Mouse (Mus musculus) midbrain, embryonic 10.5 days (tissue): ENCODE data around the gene Lingo3. TPM values are rescaled to one million over a fixed set of nuclear protein-coding genes. Genes with fewer than 3 reads are reported as not detected.
A peak's percentile ranks its signal among the peaks of the same experiment; 100 is the strongest.

Experiments used
- DNase-seq: peaks from one replicate; pipeline ENCODE4 v3.0.0-alpha.2; 2017; ENCODE audit warnings: low spot score
- H3K27ac ChIP-seq: fragments of 300-500 bp; sonication (generic); replicated peaks from 2 replicates; pipeline ENCODE4 v1.5.1; 2016; ENCODE audit warnings: mild to moderate bottlenecking
- H3K27me3 ChIP-seq: fragments of 300-500 bp; sonication (generic); 2 replicates; pipeline ENCODE4 v1.6.1; 2016; ENCODE audit warnings: low read depth, mild to moderate bottlenecking; ENCODE audit not compliant: poor library complexity, severe bottlenecking
- H3K36me3 ChIP-seq: fragments of 300-500 bp; sonication (generic); 2 replicates; pipeline ENCODE4 v1.6.1; 2016; ENCODE audit warnings: mild to moderate bottlenecking, moderate library complexity
- H3K4me1 ChIP-seq: fragments of 300-500 bp; sonication (generic); 2 replicates; pipeline ENCODE4 v1.6.1; 2016
- H3K4me3 ChIP-seq: fragments of 300-500 bp; sonication (generic); 2 replicates; pipeline ENCODE4 v1.5.1; 2016; ENCODE audit warnings: mild to moderate bottlenecking, moderate library complexity
- H3K9me3 ChIP-seq: fragments of 300-500 bp; sonication (generic); replicated peaks from 2 replicates; pipeline ENCODE4 v1.6.1; 2016; ENCODE audit warnings: mild to moderate bottlenecking
- WGBS: fragments of 180-500 bp; shearing (Covaris S2); methylation state at CpG from one replicate; pipeline ENCODE4 v1.1.7; 2016; 5-methylcytosine and 5-hydroxymethylcytosine counted together
- polyA plus RNA-seq: library from polyadenylated mRNA; unstranded; fragments of >200 nt; fragmentation: Nextera tagmentation; extraction: Ambion mirVana; gene quantifications from 2 replicates; pipeline ENCODE4 v1.2.1, GENCODE M21; 2016

Lingo3 gene
- polyA plus RNA-seq, 1 experiment from 2014 or later = 1.4 TPM

DNA sequence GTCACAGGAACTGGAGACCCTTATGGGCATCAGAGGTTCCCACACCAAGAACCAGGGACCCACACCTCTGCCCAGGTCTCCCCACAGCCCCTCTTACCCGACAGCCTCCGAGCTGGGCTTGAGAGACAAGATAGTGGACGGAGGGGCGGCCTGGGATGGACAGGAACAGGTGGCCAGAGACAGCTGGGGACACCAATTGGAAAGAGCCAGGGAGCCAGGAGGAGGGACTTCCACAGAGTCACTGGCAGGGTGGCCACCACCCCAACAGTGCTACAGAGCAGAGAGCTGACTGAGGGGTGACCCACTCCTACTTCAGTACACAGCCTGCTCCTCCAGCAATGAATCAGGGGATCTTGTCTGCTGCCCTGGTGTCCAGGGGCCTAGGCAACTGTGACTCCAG lies 30.5 kb downstream of the Lingo3 start, which contains the start of gene Jsrp1:
Jsrp1 (minus strand) TSS at position 133 of the 400 bp plus-strand sequence.
- H3K27ac ChIP-seq = no peak within 1 kb of the TSS
- no peak within 1 kb of the TSS for H3K4me3 ChIP-seq
- no peaks in the 10 kb centered on the region for H3K9me3 ChIP-seq
- WGBS = 76% methylated on average over 4 of the region's 4 CpGs
- peaks cover 19% of the 10 kb centered on the region for H3K4me1 ChIP-seq
- DNase-seq = no peak
- peaks cover 52% of the 10 kb centered on the region for H3K27me3 ChIP-seq
- no peaks in the 10 kb centered on the region for H3K36me3 ChIP-seq

- H3K4me1 ChIP-seq = peaks cover 28% of the 10 kb centered on the region
- no peak overlapping the region for H3K4me3 ChIP-seq
- 64% methylated on average over 5 of the region's 5 CpGs for WGBS
- H3K36me3 ChIP-seq = no peaks in the 10 kb centered on the region
- no peak overlapping the region for H3K27ac ChIP-seq
- peaks cover 60% of the 10 kb centered on the region for H3K27me3 ChIP-seq
- no peak for DNase-seq
- H3K9me3 ChIP-seq = no peaks in the 10 kb centered on the region
Measured at GRCm38 (mm10) chr10:80812391-80813041, 31.3 kb downstream of the Lingo3 start.

GRCm38 (mm10) chr10:80810084-80810483 lies 33.8 kb downstream of the Lingo3 start:
- H3K4me3 ChIP-seq = peak overlapping the region; percentile 36
- no peak for DNase-seq
- WGBS = 4% methylated on average over 20 of the region's 20 CpGs
- H3K4me1 ChIP-seq = peaks cover 50% of the 10 kb centered on the region
- 0 out of 2 replicates have a peak overlapping the region, but pooled peaks have one; percentile 23 for H3K27ac ChIP-seq
- H3K27me3 ChIP-seq = peaks cover 84% of the 10 kb centered on the region
- H3K36me3 ChIP-seq = peaks cover 7% of the 10 kb centered on the region
- no peaks in the 10 kb centered on the region for H3K9me3 ChIP-seq

DNA sequence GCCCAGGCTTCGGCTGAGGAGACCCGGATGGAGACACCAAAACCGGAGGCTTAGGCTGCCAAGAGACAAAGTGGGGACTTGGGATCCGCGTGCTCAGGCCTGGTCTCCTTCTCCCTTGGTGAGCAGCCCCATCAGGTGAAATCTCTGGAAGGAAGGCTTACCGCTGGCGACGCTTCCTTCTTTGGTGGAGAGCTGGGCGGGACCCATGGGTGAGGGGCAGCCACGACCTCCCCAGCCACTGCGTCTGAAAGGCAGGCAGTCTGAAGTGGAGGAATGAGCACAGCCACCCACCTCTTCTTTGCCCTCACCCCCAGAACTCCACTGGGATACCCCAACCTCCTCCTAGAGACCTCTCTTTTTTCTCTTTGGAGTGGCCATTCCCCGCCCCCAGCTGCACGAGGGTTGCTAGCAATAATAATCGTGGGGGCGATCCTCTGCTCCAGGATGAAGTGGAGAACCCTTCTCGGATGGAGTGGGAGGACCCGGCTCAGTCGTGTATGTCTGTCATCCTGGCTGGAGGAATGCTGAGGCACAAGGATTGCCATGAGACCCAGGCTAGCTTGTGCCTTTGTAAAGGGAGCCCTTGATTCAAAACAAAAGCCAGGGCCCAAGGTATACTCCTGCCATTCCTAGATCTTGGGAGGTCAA lies 34.7 kb downstream of the Lingo3 start:
- Histone ChIP-seq H3K4me1 (peaks cover 55% of the 10 kb centered on the region), H3K36me3 (peaks cover 17% of the 10 kb centered on the region), H3K4me3 (peak overlapping the region; percentile 67), H3K9me3 (no peaks in the 10 kb centered on the region), H3K27ac (peak overlapping the region; percentile 65), H3K27me3 (peaks cover 87% of the 10 kb centered on the region)
- peak; percentile 46 for DNase-seq
- 6% methylated on average over 18 of the region's 18 CpGs for WGBS

GRCm38 (mm10) chr10:80808099-80808984 lies 35.5 kb downstream of the Lingo3 start:
- peaks cover 25% of the 10 kb centered on the region for H3K36me3 ChIP-seq
- DNase-seq = peak; percentile 49
- peak overlapping the region; percentile 65 for H3K27ac ChIP-seq
- H3K9me3 ChIP-seq = no peaks in the 10 kb centered on the region
- H3K4me1 ChIP-seq = peaks cover 55% of the 10 kb centered on the region
- 19% methylated on average over 40 of the region's 40 CpGs for WGBS
- H3K27me3 ChIP-seq = peaks cover 83% of the 10 kb centered on the region
- peak overlapping the region; percentile 67 for H3K4me3 ChIP-seq

GRCm38 (mm10) chr10:80807057-80807627 lies 36.7 kb downstream of the Lingo3 start:
- H3K36me3 ChIP-seq = peaks cover 37% of the 10 kb centered on the region
- no peaks in the 10 kb centered on the region for H3K9me3 ChIP-seq
- peak overlapping the region; percentile 83 for H3K27ac ChIP-seq
- peak; percentile 83 for DNase-seq
- peaks cover 55% of the 10 kb centered on the region for H3K4me1 ChIP-seq
- H3K4me3 ChIP-seq = peak overlapping the region; percentile 67
- H3K27me3 ChIP-seq = peaks cover 73% of the 10 kb centered on the region
- under 1% methylated on average over 58 of the region's 58 CpGs for WGBS

DNA sequence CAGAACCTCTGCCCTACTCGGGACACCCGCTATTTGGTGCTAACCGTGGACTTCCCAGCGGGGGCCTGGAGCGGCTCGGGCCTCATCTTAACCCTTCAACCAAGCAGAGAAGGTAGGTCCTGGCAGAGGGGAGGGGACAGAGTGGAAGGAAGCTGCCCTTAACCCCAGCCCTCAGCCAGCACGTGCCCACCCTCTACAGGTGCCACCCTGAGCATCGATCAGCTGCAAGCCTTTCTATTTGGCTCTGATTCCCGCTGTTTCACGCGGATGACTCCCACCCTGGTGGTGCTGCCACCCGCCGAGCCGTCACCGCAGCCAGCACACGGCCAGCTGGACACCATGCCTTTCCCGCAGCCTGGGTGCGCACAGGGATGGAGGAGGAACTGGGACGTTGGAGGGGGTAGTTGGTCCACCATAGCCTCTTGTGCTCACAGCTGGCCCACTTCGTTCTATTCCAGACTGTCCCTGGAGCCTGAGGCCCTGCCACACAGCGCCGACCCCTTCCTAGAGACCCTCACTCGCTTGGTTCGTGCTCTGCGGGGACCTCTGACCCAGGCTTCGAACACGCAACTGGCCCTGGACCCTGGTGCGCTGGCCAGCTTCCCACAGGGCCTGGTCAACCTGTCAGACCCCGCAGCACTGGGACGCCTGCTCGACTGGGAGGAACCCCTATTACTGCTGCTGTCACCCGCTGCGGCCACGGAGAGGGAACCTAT lies 37.3 kb downstream of the Lingo3 start:
- H3K27me3 ChIP-seq = peaks cover 66% of the 10 kb centered on the region
- no peaks in the 10 kb centered on the region for H3K9me3 ChIP-seq
- DNase-seq = no peak
- H3K36me3 ChIP-seq = peaks cover 43% of the 10 kb centered on the region
- H3K4me3 ChIP-seq = peak overlapping the region; percentile 67
- peak overlapping the region; percentile 83 for H3K27ac ChIP-seq
- peaks cover 55% of the 10 kb centered on the region for H3K4me1 ChIP-seq
- 40% methylated on average over 34 of the region's 34 CpGs for WGBS

- H3K9me3 ChIP-seq = no peaks in the 10 kb centered on the region
- H3K4me3 ChIP-seq = peak overlapping the region; percentile 67
- H3K36me3 ChIP-seq = peaks cover 49% of the 10 kb centered on the region
- H3K27ac ChIP-seq = no peak overlapping the region
- H3K27me3 ChIP-seq = peaks cover 61% of the 10 kb centered on the region
- WGBS = 17% methylated on average over 3 of the region's 3 CpGs
- peak; percentile 83 for DNase-seq
- H3K4me1 ChIP-seq = peaks cover 57% of the 10 kb centered on the region
Measured at GRCm38 (mm10) chr10:80805925-80806324, 37.9 kb downstream of the Lingo3 start.

- DNase-seq = no peak
- 0 out of 2 replicates have a peak overlapping the region, but pooled peaks have one; percentile 67 for H3K4me3 ChIP-seq
- H3K27ac ChIP-seq = no peak overlapping the region
- H3K27me3 ChIP-seq = peaks cover 55% of the 10 kb centered on the region
- 94% methylated on average over 5 of the region's 5 CpGs for WGBS
- H3K36me3 ChIP-seq = peaks cover 55% of the 10 kb centered on the region
- peaks cover 60% of the 10 kb centered on the region for H3K4me1 ChIP-seq
- H3K9me3 ChIP-seq = no peaks in the 10 kb centered on the region
Measured at GRCm38 (mm10) chr10:80805322-80805721, 38.5 kb downstream of the Lingo3 start.

- Histone ChIP-seq H3K9me3 (no peaks in the 10 kb centered on the region), H3K36me3 (peaks cover 59% of the 10 kb centered on the region), H3K4me3 (peak within 1 kb of the TSS; percentile 67), H3K27ac (no peak within 1 kb of the TSS), H3K27me3 (peaks cover 50% of the 10 kb centered on the region), H3K4me1 (peaks cover 60% of the 10 kb centered on the region)
- no peak for DNase-seq
- 75% methylated on average over 6 of the region's 6 CpGs for WGBS
Measured at GRCm38 (mm10) chr10:80804916-80805315, 38.9 kb downstream of the Lingo3 start, which contains the start of gene Amh. Gene Amh, plus strand, starts transcription at chr10:80805243.

- Histone ChIP-seq H3K4me1 (peaks cover 63% of the 10 kb centered on the region), H3K27ac (no peak overlapping the region), H3K27me3 (peaks cover 45% of the 10 kb centered on the region), H3K36me3 (peaks cover 60% of the 10 kb centered on the region), H3K4me3 (peak overlapping the region; percentile 11; the same call in 1 of the 2 replicates), H3K9me3 (no peaks in the 10 kb centered on the region)
- WGBS = 93% methylated on average over 2 of the region's 2 CpGs
- DNase-seq = no peak
Measured at GRCm38 (mm10) chr10:80804340-80804739, 39.5 kb downstream of the Lingo3 start.
